Mouse (Mus musculus) limb, embryonic 14.5 days (tissue): ENCODE results near the gene Pigu. TPM values are rescaled to one million over a fixed set of nuclear protein-coding genes. Genes with fewer than 3 reads are reported as not detected.

Experiments
- ATAC-seq: fragments of 200-750 bp; cut with Nextera tagmentation; 2 replicates; pipeline ENCODE4 v1.8.0; 2017; ENCODE audit warnings: low read depth, moderate number of reproducible peaks, moderate TSS enrichment; ENCODE audit not compliant: low FRiP score
- DNase-seq: peaks from one replicate; pipeline ENCODE4 v3.0.0-alpha.2; 2015; ENCODE audit warnings: low spot score
- H3K27ac ChIP-seq: fragments of 300-500 bp; sonication (generic); replicated peaks from 2 replicates; pipeline ENCODE4 v1.5.1; 2014; ENCODE audit warnings: low read depth, mild to moderate bottlenecking, low read length, moderate library complexity, mixed read lengths
- H3K27me3 ChIP-seq: fragments of 300-500 bp; sonication (generic); 2 replicates; pipeline ENCODE4 v1.6.1; 2014; ENCODE audit warnings: low read length, mixed read lengths; ENCODE audit not compliant: control insufficient read depth, insufficient read depth
- H3K36me3 ChIP-seq: fragments of 300-500 bp; sonication (generic); 2 replicates; pipeline ENCODE4 v1.6.1; 2014; ENCODE audit warnings: mild to moderate bottlenecking, low read length, moderate library complexity, mixed read lengths; ENCODE audit not compliant: control insufficient read depth, insufficient read depth
- H3K4me1 ChIP-seq: fragments of 300-500 bp; sonication (generic); 2 replicates; pipeline ENCODE4 v1.6.1; 2014; ENCODE audit warnings: antibody characterized with exemption, low read length, mixed read lengths; ENCODE audit not compliant: control insufficient read depth, insufficient read depth
- H3K4me2 ChIP-seq: fragments of 300-500 bp; sonication (generic); replicated peaks from 2 replicates; pipeline ENCODE4 v1.6.1; 2014; ENCODE audit warnings: low read depth, mild to moderate bottlenecking, low read length, moderate library complexity; ENCODE audit not compliant: severe bottlenecking
- H3K4me3 ChIP-seq: fragments of 300-500 bp; sonication (generic); replicated peaks from 2 replicates; pipeline ENCODE4 v1.5.1; 2014; ENCODE audit warnings: low read length
- H3K9ac ChIP-seq: fragments of 300-500 bp; sonication (generic); 2 replicates; pipeline ENCODE4 v1.6.1; 2014; ENCODE audit warnings: mild to moderate bottlenecking, low read depth, low read length, moderate library complexity; ENCODE audit not compliant: severe bottlenecking
- H3K9me3 ChIP-seq: fragments of 300-500 bp; sonication (generic); 2 replicates; pipeline ENCODE4 v1.6.1; 2016; ENCODE audit warnings: low read length; ENCODE audit not compliant: control insufficient read depth
- POLR2A ChIP-seq: fragments of 200-500 bp; IDR thresholded peaks from 2 replicates; pipeline ENCODE4 v1.8.0; 2012; ENCODE audit warnings: inconsistent platforms, mild to moderate bottlenecking, moderate library complexity, borderline replicate concordance; ENCODE audit not compliant: insufficient read depth, insufficient read length; ENCODE audit errors: extremely low read depth
- WGBS: fragments of 180-500 bp; shearing (Covaris S2); extraction: QIAGEN DNeasy Blood & Tissue Kit; methylation state at CpG from one replicate; pipeline ENCODE4 v1.1.7; 2014; 5-methylcytosine and 5-hydroxymethylcytosine counted together
- polyA plus RNA-seq, 2 experiments: library from polyadenylated mRNA; depleted of rRNA in 1 of 2; stranded (reverse) in 1 of 2; unstranded in 1 of 2; fragments of >200 nt; fragmentation: Nextera tagmentation in 1 of 2; extraction: Ambion mirVana in 1 of 2; gene quantifications; 2 replicates each; pipeline versions ENCODE4 v1.2.1 to v1.2.3; 2012 to 2014

The Pigu gene
- polyA plus RNA-seq (2012; rRNA removed) (50.7 and 66.4 TPM in 2 replicates), polyA plus RNA-seq (2014; fragmentation: Nextera tagmentation; extraction: Ambion mirVana) (43.8 and 49.4 TPM in 2 replicates)

GRCm38 (mm10) chr2:155356971-155357591, at the start of gene Pigu:
Gene Pigu, minus strand, starts transcription at chr2:155357430.
- Histone ChIP-seq H3K9me3 (no peaks in the 10 kb centered on the region), H3K27ac (peak within 1 kb of the TSS; percentile 72), H3K9ac (peak within 1 kb of the TSS; percentile 74), H3K4me3 (peak within 1 kb of the TSS; percentile 81), H3K4me2 (peak within 1 kb of the TSS; percentile 73), H3K27me3 (no peaks in the 10 kb centered on the region), H3K4me1 (peaks cover 6% of the 10 kb centered on the region; the same call in 1 of the 2 replicates), H3K36me3 (no peaks in the 10 kb centered on the region)
- WGBS = under 1% methylated on average over 38 of the region's 38 CpGs
- DNase-seq = peak; percentile 98
- peak; percentile 98 for ATAC-seq
- no peak for TF ChIP-seq POLR2A

- no peak overlapping the region for H3K9ac ChIP-seq
- no peaks in the 10 kb centered on the region for H3K4me1 ChIP-seq
- no peak overlapping the region for H3K27ac ChIP-seq
- no peaks in the 10 kb centered on the region for H3K9me3 ChIP-seq
- 85% methylated on average over 1 of the region's 1 CpGs for WGBS
- H3K27me3 ChIP-seq = no peaks in the 10 kb centered on the region
- no peak overlapping the region for H3K4me2 ChIP-seq
- ATAC-seq (no peak), DNase-seq (no peak)
- H3K36me3 ChIP-seq = peaks cover 70% of the 10 kb centered on the region
- no peak for TF ChIP-seq POLR2A
- H3K4me3 ChIP-seq = no peak overlapping the region
Measured at GRCm38 (mm10) chr2:155404635-155405034, 47.4 kb upstream of the Pigu start.

DNA sequence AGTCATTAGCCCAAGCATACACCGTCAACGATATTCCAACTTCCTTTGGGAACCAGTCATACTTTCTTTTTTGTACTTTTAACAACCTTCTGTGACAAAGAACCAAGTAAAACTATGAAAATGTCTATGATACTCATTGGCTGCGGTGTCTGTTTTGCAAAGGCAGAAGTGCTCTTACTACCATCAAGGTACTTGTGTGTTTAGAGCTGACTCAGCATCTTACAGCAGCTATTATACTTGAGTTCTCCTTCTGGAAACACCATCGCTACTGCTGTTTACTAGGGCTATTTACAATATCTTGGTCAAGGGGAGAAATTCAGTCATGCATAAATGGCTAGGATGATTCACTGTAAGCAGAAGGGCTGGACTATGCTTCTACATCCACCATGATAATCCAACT, 44.7 kb upstream of the Pigu start:
- Histone ChIP-seq H3K36me3 (peaks cover 61% of the 10 kb centered on the region), H3K9me3 (no peaks in the 10 kb centered on the region), H3K4me3 (no peak overlapping the region), H3K9ac (no peak overlapping the region), H3K4me1 (no peaks in the 10 kb centered on the region), H3K27ac (no peak overlapping the region), H3K27me3 (no peaks in the 10 kb centered on the region), H3K4me2 (no peak overlapping the region)
- ATAC-seq = no peak
- no peak for TF ChIP-seq POLR2A
- DNase-seq = no peak
- WGBS = 96% methylated on average over 4 of the region's 4 CpGs

DNA sequence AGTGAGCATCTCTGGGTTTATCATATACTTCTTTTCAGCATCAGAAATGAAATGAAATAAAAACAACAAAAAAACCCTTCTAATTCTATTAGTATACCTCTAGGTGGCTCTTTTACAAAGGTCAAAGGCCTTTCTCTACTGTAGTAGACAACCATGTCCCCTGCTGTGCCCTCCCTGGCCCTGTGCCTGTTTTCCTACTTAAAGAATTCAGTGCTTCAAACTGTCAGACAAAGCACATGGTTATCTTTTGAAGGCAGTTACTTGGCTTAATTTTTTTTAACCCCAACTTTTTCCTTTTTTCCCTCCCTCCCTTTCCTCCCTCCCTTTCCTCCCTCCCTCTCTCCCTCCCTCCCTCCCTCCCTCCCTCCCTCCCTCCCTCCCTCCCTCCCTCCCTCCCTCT, 43.0 kb upstream of the Pigu start:
- no peak overlapping the region for H3K9ac ChIP-seq
- peaks cover 54% of the 10 kb centered on the region for H3K36me3 ChIP-seq
- no peak for TF ChIP-seq POLR2A
- no peaks in the 10 kb centered on the region for H3K9me3 ChIP-seq
- no peaks in the 10 kb centered on the region for H3K27me3 ChIP-seq
- no peak for DNase-seq
- H3K4me3 ChIP-seq = no peak overlapping the region
- no peak overlapping the region for H3K4me2 ChIP-seq
- no peak for ATAC-seq
- H3K27ac ChIP-seq = no peak overlapping the region
- no peaks in the 10 kb centered on the region for H3K4me1 ChIP-seq

DNA sequence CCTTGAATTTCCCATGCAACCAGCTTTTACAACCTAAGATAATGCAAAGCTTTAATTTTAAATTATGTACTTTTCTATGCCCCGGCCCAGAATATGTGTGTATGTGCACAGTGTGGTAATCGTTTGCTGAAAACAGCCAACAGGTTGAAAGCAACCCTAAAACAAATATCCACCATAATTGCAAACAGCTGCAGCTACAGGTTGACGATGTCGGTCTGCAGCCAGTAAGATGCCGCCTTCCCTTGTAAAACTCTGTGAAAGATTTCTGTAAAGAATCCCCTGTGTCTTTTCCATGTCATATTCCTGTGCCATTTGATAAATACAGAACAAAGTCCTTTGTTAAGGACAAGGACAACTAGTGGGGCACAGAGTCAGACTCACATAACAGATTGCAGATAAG, 37.4 kb upstream of the Pigu start:
- H3K27ac ChIP-seq = no peak overlapping the region
- peaks cover 52% of the 10 kb centered on the region for H3K36me3 ChIP-seq
- H3K9me3 ChIP-seq = no peaks in the 10 kb centered on the region
- no peak for ATAC-seq
- TF ChIP-seq POLR2A = no peak
- no peaks in the 10 kb centered on the region for H3K4me1 ChIP-seq
- no peak overlapping the region for H3K9ac ChIP-seq
- no peak overlapping the region for H3K4me3 ChIP-seq
- no peaks in the 10 kb centered on the region for H3K27me3 ChIP-seq
- no peak overlapping the region for H3K4me2 ChIP-seq
- no peak for DNase-seq
- WGBS = 25% methylated on average over 5 of the region's 5 CpGs
